In the genomic region with DNA sequence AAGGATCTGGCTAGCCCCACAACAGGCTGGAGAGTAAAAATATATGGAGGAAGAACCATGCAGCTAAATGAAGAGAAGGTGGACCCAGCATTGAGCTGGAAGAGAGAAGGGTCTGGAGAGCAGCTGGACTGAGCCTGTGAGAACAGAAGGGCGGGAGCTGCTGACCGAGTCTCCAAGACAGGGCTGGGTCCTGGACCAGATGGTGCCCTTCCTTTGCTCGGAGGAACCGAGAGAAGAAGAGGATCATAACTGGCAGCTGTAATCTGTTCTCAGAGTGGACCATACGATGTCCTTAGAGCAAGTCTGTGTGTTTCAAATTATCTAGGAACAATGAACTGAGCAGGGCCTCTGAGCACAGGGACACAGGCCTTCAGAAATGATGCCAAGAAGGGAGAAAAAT, we compare ENCODE assay signal across 12 mouse cellular contexts.
"Had no signal": no experiment of that assay in that cellular context is flagged by ENCODE, and none has a peak within 500 bp of the region (broad histone marks: within the 10 kb centered on the region; RNA-seq: fewer than 3 reads in every experiment).

No protein-coding gene starts in this region.

- DNase-seq: kidney, adult 2 months; kidney, postnatal 14 days; kidney, postnatal 4 days; liver, embryonic 13.5 days; lung, adult 2 months; right cerebral cortex, postnatal 25 days; spleen, adult 18-20 months; thymus, postnatal 36 days had no signal

- H3K4me2 ChIP-seq: liver, embryonic 13.5 days; midbrain, embryonic 12.5 days; stomach, embryonic 15.5 days had no signal

- H3K27ac ChIP-seq: liver, embryonic 13.5 days; macrophage; midbrain, embryonic 12.5 days; stomach, embryonic 15.5 days had no signal

- H3K36me3 ChIP-seq: liver, embryonic 13.5 days; midbrain, embryonic 12.5 days; stomach, embryonic 15.5 days had no signal

- ATAC-seq: midbrain, embryonic 16.5 days had no signal

- H3K9ac ChIP-seq: liver, embryonic 13.5 days; midbrain, embryonic 12.5 days; stomach, embryonic 15.5 days had no signal

- H3K4me3 ChIP-seq: liver, embryonic 13.5 days; midbrain, embryonic 12.5 days; stomach, embryonic 15.5 days had no signal

- H3K4me1 ChIP-seq: liver, embryonic 13.5 days; midbrain, embryonic 12.5 days; stomach, embryonic 15.5 days had no signal

- H3K9me3 ChIP-seq: liver, embryonic 13.5 days; midbrain, embryonic 12.5 days; stomach, embryonic 15.5 days had no signal

- H3K27me3 ChIP-seq: liver, embryonic 13.5 days; midbrain, embryonic 12.5 days; stomach, embryonic 15.5 days had no signal
